Mouse (Mus musculus) macrophage (primary cell): ENCODE data around the gene Slc36a2. TPM values are rescaled to one million over a fixed set of nuclear protein-coding genes. Genes with fewer than 3 reads are reported as not detected.
"Not testable (repeated sequence)": the region's sequence is repeated elsewhere in the genome, so short reads cannot be mapped to it uniquely, and the experiment has no call there.

Source experiments
- H3K27ac ChIP-seq: fragments of 350-480 bp; formaldehyde crosslinking; 2 replicates; pipeline ENCODE4 v1.9.0; 2021
- H3K36me3 ChIP-seq: fragments of 350-480 bp; formaldehyde crosslinking; 2 replicates; pipeline ENCODE4 v1.9.0; 2021; ENCODE audit errors: inconsistent target
- H3K4me3 ChIP-seq: fragments of 350-480 bp; formaldehyde crosslinking; 2 replicates; pipeline ENCODE4 v1.9.0; 2021; ENCODE audit errors: inconsistent target
- H3K79me2 ChIP-seq: fragments of 350-480 bp; formaldehyde crosslinking; 2 replicates; pipeline ENCODE4 v1.9.0; 2021; ENCODE audit errors: inconsistent target
- WGBS: methylation state at CpG from one replicate; pipeline ENCODE4 v1.1.7; 2026; ENCODE audit warnings: inconsistent platforms; ENCODE audit not compliant: missing documents; 5-methylcytosine and 5-hydroxymethylcytosine counted together
- polyA plus RNA-seq: library from polyadenylated mRNA; stranded (reverse); fragments of 250-400 nt; gene quantifications from 3 replicates; pipeline ENCODE4 v1.2.4, GENCODE M21; 2018; ENCODE audit warnings: inconsistent platforms

Slc36a2 gene
- polyA plus RNA-seq, 1 experiment from 2014 or later = not detected

DNA sequence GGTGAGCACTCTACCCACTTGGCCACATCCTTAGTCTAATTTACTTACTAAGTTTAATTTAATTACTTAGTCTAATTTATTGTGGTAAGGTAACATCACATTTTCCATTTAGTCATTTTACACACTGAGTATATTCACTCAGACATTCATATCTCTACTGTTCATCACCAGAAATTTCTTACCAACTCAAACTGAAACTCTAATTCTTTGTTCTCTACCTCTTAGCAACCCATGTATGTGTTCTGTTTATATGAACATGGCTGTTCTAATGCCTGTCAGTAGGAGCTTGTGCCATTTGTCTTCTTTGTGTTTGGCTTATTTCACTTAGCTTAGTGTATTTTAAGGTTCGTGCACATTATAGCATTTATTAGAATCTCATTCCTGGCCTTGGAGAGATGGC, 52.9 kb downstream of the Slc36a2 start:
- 86% methylated on average over 1 of the region's 1 CpGs for WGBS
- Histone ChIP-seq H3K79me2 (no peaks in the 10 kb centered on the region), H3K36me3 (no peaks in the 10 kb centered on the region), H3K4me3 (no peak overlapping the region), H3K27ac (no peak overlapping the region)

GRCm38 (mm10) chr11:55131077-55131742, 53.7 kb downstream of the Slc36a2 start:
- WGBS = 46% methylated on average over 11 of the region's 11 CpGs
- no peaks in the 10 kb centered on the region for H3K79me2 ChIP-seq
- no peak overlapping the region for H3K4me3 ChIP-seq
- no peaks in the 10 kb centered on the region for H3K36me3 ChIP-seq
- H3K27ac ChIP-seq = no peak overlapping the region

DNA sequence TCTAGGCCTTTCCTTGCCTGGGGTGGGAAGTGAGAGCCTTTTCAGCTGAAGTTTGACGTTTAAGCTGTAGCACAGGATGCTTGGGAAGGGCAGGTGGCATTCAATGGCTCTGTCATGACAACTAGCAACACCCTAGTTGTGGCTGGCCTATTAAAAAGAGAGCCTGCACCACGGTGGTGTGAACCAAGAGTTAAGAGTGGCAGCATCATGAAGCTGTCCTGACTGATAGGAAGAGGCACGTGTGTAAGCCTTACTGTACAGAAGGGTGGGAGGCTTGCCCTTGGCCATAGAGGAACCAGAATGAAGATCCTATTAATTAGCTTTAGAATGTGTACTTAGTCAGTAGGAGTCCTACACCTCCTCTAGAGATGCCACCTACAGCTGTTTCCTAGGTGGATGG, 56.5 kb downstream of the Slc36a2 start:
- Histone ChIP-seq H3K4me3 (no peak overlapping the region), H3K27ac (no peak overlapping the region), H3K79me2 (no peaks in the 10 kb centered on the region), H3K36me3 (no peaks in the 10 kb centered on the region)
- WGBS = 92% methylated on average over 3 of the region's 3 CpGs

DNA sequence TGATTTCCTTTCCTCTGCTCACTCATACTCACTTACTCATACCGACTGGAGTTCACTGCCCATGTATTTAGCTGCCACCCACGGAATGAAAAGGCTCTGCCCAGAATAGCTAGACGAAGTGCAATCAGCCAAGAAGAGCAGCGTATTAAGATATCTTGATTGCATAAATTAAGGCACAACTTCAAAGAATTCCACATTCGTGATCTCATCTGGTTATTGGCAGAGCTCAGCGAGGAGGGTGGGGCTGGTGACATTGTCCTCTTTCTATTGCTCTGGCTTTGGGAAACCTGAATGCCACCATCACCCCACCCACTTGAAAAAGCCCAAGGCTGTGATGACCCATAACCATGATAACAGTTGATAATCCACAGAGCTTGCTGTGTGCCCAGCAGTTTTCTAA, 56.9 kb downstream of the Slc36a2 start:
- Histone ChIP-seq H3K4me3 (no peak overlapping the region), H3K36me3 (no peaks in the 10 kb centered on the region), H3K27ac (no peak overlapping the region), H3K79me2 (no peaks in the 10 kb centered on the region)
- 91% methylated on average over 6 of the region's 6 CpGs for WGBS

GRCm38 (mm10) chr11:55126663-55127062, 58.2 kb downstream of the Slc36a2 start:
- Histone ChIP-seq H3K27ac (no peak overlapping the region), H3K4me3 (no peak overlapping the region), H3K79me2 (no peaks in the 10 kb centered on the region), H3K36me3 (no peaks in the 10 kb centered on the region)
- 98% methylated on average over 3 of the region's 3 CpGs for WGBS

DNA sequence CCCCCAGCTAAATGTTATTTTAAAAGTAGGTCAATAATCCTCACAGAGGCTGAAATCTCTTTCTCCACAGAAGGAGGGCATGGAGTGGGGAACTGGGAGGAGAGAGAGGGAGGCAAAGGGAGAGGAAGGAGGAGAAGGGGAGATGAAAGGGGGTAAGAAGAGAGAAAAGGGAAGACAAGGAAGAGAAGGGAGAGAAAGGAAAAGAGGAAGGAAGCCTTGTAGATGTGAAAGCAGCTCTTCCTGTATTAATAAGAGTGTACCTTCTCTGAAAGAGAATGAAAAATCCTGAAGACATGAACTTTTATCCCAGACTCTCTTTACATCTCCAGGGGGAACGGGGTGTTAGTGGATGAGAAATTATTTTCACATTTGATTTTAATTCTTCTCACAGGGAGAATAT, 63.4 kb downstream of the Slc36a2 start:
- H3K79me2 ChIP-seq = no peaks in the 10 kb centered on the region
- H3K27ac ChIP-seq = peak overlapping the region; percentile 71
- no peak overlapping the region for H3K4me3 ChIP-seq
- no peaks in the 10 kb centered on the region for H3K36me3 ChIP-seq
- WGBS = 63% methylated on average over 1 of the region's 1 CpGs

DNA sequence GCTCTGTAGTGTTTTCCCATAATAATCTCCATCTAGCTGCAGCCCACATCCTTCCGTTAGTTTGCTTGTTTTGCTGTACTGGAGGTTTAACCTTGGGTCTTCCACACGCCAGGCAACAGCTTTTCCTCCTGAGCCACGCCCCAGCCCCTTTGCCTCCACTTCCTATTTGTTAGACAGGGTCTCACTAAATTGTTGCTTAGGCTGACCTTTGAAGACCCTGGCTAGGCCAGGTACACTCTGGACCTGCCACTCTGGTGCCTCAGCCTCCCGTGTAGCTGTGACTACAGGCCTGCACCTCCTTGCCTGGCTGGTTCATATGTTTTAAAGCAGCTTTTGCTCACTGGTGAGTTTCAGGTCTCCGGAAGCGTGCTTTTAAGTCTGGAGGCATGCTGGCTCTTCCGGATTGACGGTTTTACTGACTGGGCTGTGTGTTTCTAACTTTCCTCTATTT, 64.0 kb downstream of the Slc36a2 start:
- no peaks in the 10 kb centered on the region for H3K36me3 ChIP-seq
- no peaks in the 10 kb centered on the region for H3K79me2 ChIP-seq
- H3K27ac ChIP-seq = peak overlapping the region; percentile 71
- 26% methylated on average over 8 of the region's 8 CpGs for WGBS
- no peak overlapping the region for H3K4me3 ChIP-seq

- Histone ChIP-seq H3K4me3 (no peak overlapping the region), H3K36me3 (no peaks in the 10 kb centered on the region), H3K79me2 (no peaks in the 10 kb centered on the region), H3K27ac (peak overlapping the region; percentile 71)
These were observed 64.6 kb downstream of the Slc36a2 start for GRCm38 (mm10) chr11:55120279-55120678.

DNA sequence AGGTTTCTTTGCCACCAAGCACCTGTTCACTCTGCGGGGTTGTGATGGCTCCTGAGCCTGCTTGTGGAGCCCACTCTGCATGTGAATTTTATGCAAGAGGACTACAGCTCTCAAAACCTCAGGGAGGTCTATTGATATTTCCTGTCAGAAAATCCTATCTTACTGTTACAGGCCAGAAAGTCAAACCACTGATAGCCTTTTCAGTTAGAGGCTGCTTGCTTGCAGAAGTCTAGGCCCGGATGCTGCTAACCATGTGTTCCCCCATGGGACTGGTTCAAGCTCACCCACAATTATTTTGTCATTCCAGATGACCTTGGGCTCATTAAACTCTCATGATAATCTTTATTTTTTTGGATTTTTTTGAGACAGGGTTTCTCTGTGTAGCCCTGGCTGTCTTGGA, 67.8 kb downstream of the Slc36a2 start:
- H3K4me3 ChIP-seq = no peak overlapping the region
- 63% methylated on average over 2 of the region's 2 CpGs for WGBS
- no peaks in the 10 kb centered on the region for H3K36me3 ChIP-seq
- H3K27ac ChIP-seq = no peak overlapping the region
- H3K79me2 ChIP-seq = no peaks in the 10 kb centered on the region

- Histone ChIP-seq H3K36me3 (no peaks in the 10 kb centered on the region), H3K27ac (peak overlapping the region; percentile 13), H3K79me2 (no peaks in the 10 kb centered on the region), H3K4me3 (no peak overlapping the region)
- WGBS = 43% methylated on average over 3 of the region's 3 CpGs
These were observed 68.9 kb downstream of the Slc36a2 start for GRCm38 (mm10) chr11:55116004-55116403.

- 85% methylated on average over 2 of the region's 2 CpGs for WGBS
- Histone ChIP-seq H3K36me3 (peaks cover 16% of the 10 kb centered on the region), H3K4me3 (no peak overlapping the region), H3K79me2 (no peaks in the 10 kb centered on the region), H3K27ac (peak overlapping the region; percentile 90)
These were observed 70.6 kb downstream of the Slc36a2 start for GRCm38 (mm10) chr11:55114291-55114690.

DNA sequence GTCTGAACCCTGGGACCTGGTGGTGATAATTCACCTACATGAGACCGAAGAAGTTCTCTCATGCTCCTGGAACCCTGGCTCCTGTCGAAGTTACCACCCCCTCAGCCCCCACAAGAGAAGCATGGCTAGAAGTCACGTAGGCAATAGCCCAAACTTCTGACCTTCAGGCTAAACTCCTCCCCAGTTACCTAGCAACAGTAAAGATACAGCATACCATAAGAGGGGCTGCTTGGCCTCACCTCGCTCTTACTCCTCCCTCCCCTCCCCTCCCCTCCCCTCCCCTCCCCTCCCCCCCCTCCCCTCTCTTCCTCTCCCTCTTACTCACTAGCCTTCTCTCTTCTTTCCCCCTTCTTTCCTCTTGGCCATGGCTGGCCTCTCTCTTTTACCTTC, 71.0 kb downstream of the Slc36a2 start:
- not testable (repeated sequence) for H3K79me2 ChIP-seq, H3K4me3 ChIP-seq
- peaks cover 20% of the 10 kb centered on the region for H3K36me3 ChIP-seq
- peak overlapping the region; percentile 90 for H3K27ac ChIP-seq
- 17% methylated on average over 2 of the region's 4 CpGs for WGBS

GRCm38 (mm10) chr11:55113209-55113860, 71.5 kb downstream of the Slc36a2 start:
- peak overlapping the region; percentile 90 for H3K27ac ChIP-seq
- no peak overlapping the region for H3K4me3 ChIP-seq

GRCm38 (mm10) chr11:55110566-55111169, 74.2 kb downstream of the Slc36a2 start:
- Histone ChIP-seq H3K36me3 (peaks cover 27% of the 10 kb centered on the region), H3K4me3 (no peak overlapping the region), H3K79me2 (no peaks in the 10 kb centered on the region), H3K27ac (no peak overlapping the region)
- 85% methylated on average over 6 of the region's 7 CpGs for WGBS

More at GRCm38 (mm10) chr11:55113209-55113860, 71.5 kb downstream of the Slc36a2 start:
- Histone ChIP-seq H3K36me3 (peaks cover 25% of the 10 kb centered on the region), H3K79me2 (no peaks in the 10 kb centered on the region)
- WGBS = 17% methylated on average over 7 of the region's 7 CpGs
